Mouse (Mus musculus) heart, adult 2 months (tissue): ENCODE results near the gene Cox10.

Experiments used
- CTCF ChIP-seq: fragments of 200-600 bp; IDR thresholded peaks from 2 replicates; pipeline ENCODE4 v1.8.1; 2022; ENCODE audit warnings: antibody characterized with exemption, mild to moderate bottlenecking, moderate library complexity
- EP300 ChIP-seq: fragments of 200-500 bp; IDR thresholded peaks from 2 replicates; pipeline ENCODE4 v1.6.1; 2011; ENCODE audit warnings: low read depth, low read length, control low read depth; ENCODE audit not compliant: insufficient read depth
- POLR2A ChIP-seq: fragments of 200-500 bp; IDR thresholded peaks from 2 replicates; pipeline ENCODE4 v1.6.1; 2011; ENCODE audit warnings: mild to moderate bottlenecking, low read depth, low read length, control low read depth; ENCODE audit not compliant: insufficient read depth

GRCm38 (mm10) chr11:63975260-63975899 is 103.9 kb downstream of the Cox10 start:
- TF ChIP-seq CTCF (no peak), POLR2A (no peak), EP300 (no peak)
